Mouse (Mus musculus) embryo, embryonic 9.5 days (tissue): Measurements from ENCODE around the gene Chrnb2.

Experiments
- DNase-seq: peaks from one replicate; pipeline ENCODE4 v3.0.0-alpha.2; 2017; ENCODE audit errors: extremely low spot score

The Chrnb2 gene

GRCm38 (mm10) chr3:89714359-89715206, 49.8 kb downstream of the Chrnb2 start, which contains the start of gene Adar:
TSS of gene Adar (plus strand) at chr3:89715022.
- DNase-seq, result peak; percentile 92

- no peak for DNase-seq
Measured at GRCm38 (mm10) chr3:89704064-89704463, 60.4 kb downstream of the Chrnb2 start.

GRCm38 (mm10) chr3:89703596-89703995, 60.8 kb downstream of the Chrnb2 start:
- no peak for DNase-seq

GRCm38 (mm10) chr3:89700461-89700860, 64.0 kb downstream of the Chrnb2 start:
- DNase-seq, result no peak

- DNase-seq, result no peak
Measured at GRCm38 (mm10) chr3:89698958-89699357, 65.5 kb downstream of the Chrnb2 start.
